Mouse (Mus musculus) cerebellum, postnatal 14 days (tissue): ENCODE results near the gene Myo1c.
A peak's percentile ranks its signal among the peaks of the same experiment; 100 is the strongest.

Experiments
- DNase-seq, 2 experiments: peaks; one replicate each; pipeline ENCODE4 v3.0.0; 2021; ENCODE audit warnings: mixed read lengths in 2 of 2

Myo1c gene

DNA sequence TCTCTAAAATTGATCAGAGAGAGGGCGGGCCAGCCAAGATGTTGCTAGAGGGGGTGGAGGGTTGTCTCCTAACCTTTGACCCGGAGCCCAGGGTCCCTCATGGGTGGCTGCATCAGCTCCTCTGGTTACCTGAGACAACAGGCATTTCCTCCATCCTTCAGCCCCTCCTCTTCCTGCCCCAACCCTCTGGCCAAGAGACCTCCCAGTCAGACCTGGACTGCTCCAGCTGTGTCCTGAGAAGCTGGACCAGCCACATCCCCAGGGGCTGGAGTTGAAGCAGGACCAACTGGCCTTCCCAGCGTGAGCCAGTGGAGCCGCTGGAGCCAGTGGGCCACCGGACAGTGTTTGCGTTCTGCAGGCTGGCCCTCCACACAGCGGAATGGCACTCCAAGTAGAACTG, at the start of gene Myo1c:
Myo1c (plus strand) TSS at position 194 of the 400 bp plus-strand sequence.
- DNase-seq = peak in 1 of 2 experiments; percentile 26

DNA sequence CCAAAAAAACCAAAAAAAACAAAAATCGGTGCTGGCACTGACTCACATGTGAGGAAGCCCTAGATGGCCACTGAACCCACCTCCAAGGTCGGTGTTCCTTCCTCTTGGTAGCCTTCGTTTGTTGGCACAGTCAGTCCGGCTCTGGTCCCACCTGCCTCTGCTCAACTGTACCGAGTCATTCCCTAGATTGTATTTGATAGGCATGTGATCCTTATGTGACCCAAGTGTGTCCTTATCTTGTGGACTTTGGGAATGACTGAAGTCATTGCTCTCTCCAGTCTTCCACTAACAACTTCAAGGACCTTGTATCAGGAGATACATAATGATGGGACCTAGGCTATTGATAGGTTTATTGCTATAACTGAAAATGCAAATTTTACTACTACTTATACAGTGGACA, 45.5 kb upstream of the Myo1c start:
- no peak for DNase-seq

DNA sequence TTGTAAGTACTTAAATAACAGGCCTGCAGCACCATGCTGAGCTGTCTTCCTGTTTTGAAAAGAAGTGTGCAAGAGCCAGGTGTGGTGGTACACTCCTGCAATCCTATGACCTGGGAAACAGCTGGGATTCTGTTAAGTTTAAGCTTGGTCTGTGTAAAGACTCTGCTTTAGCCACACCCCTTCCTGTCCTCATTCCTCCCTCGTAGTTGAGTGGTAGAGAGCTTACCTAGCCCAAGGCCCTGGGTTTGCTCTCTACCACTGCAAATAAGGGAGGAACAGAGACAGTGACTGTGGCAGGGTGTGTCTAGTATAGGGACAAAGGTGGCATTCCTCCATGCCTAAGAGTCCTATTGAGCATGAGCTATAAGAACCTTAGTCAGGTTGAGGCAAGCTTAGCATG, 45.0 kb upstream of the Myo1c start:
- no peak for DNase-seq

DNA sequence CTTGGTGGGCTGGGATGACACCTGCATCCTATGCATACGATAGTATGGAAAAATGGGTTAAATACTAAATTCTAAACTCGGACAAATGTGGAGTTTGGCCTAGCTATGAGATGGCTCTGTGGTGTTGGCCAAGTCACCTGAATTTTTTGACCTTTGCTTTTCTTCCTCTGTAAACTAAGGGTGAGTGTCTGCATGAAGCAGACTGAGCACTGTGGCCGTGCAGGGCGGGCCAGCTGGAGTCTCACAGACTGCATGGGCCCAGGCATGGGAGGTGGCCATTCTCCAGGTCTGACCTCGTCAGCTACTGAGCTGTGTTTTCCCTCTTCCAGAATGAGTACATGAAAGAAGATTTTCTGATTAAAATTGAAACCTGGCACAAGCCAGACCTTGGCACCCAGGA, 41.5 kb upstream of the Myo1c start:
- no peak for DNase-seq

DNA sequence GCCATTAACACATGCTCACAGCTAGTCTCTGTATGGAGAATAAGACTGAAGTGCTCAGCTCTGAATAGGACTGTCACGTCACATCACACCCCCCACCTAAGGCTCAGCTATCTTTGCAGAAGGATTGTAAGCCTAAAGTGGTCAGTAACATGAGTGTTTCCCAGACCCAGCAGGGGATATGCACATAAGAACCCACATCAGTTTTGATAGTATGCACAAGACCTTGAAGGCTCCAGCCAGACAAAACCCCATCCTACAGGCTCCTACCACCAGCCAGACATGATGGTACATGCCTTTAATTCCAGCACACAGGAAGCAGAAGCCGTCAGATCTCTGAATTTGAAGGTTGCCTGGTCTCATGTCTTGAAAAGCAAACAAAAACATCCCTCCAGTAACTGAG, 40.3 kb upstream of the Myo1c start:
- no peak for DNase-seq

DNA sequence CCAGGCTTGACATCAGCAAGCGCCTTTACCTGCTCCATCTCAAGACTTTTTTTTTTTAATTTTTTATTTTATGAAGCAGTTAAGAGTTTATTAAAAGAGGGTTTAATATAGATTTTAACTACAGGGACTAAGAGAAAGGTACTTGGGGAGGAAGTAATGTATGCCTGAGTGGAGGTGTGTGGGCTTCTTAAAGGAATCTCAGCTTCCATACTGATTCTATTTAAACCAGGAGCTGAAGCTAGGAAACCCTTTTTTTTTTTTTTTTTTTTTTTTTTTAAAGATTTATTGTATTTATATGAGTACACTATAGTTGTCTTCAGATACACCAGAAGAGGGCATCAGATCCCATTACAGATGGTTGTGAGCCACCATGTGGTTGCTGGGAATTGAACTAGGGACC, 35.5 kb upstream of the Myo1c start:
- DNase-seq = no peak

DNA sequence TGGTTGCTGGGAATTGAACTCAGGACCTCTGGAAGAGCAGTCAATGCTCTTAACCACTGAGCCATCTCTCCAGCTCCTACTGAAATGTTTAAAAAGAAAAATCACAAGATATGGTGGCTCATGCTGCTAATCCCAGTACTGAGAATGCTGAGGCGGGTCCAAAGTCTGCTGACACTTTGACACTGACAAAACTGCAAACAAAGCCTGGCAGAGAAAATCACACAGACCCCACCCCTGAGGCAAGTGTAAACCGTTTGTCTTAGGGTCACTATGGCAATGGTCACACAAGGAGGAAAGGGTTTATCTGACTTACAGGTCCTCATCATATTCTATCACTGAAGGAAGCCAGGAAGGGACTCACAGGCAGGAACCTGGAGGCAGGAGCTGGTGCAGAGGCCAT, 34.7 kb upstream of the Myo1c start:
- no peak for DNase-seq

DNA sequence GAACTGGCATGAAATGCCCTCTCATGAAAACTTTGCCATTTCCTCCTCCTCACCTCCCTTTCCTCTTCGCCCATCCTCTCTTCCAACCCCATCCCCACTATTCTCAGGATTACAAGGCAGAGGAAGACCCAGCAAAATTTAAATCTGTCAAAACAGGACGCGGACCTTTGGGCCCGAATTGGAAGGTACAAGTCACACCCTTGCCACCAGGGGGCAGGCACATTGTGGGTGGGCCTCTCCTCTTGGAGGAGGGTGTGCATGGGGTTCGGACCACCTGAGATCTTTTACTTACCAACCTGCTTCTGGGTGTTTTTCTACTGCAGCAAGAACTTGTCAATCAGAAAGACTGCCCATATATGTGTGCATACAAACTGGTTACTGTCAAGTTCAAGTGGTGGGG, 31.2 kb upstream of the Myo1c start:
- peak in 1 of 2 experiments; percentile 38 for DNase-seq

DNA sequence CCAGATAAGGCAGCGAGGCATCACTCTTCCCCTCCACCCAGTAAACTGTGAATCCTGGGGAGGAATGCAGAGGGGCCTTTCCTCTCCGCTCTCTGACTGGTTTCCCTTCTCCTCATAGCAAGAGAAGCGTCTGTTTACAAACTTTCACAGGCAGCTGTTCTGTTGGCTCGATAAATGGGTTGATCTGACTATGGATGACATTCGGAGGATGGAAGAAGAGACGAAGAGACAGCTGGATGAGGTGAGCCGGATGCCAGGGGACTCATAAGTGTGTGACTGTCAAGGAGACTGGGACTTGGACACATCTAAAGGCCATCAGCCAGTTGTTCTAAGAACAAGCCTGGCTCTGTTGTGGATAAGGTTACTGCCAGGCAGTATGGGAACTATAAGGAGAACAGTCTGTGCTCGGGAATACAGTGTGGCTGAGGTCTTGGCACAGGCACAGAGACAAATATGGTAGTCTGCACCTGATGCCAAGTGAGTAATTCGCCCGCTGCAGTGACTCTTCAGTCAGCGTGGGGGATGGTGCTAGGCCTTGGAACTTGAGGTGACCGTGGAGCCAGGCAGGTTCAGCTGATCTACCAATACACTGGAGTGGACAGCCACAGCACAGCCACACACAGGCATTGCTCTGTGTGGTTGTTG, 30.0 kb upstream of the Myo1c start:
- peak; percentile 63 to 71 for DNase-seq

DNA sequence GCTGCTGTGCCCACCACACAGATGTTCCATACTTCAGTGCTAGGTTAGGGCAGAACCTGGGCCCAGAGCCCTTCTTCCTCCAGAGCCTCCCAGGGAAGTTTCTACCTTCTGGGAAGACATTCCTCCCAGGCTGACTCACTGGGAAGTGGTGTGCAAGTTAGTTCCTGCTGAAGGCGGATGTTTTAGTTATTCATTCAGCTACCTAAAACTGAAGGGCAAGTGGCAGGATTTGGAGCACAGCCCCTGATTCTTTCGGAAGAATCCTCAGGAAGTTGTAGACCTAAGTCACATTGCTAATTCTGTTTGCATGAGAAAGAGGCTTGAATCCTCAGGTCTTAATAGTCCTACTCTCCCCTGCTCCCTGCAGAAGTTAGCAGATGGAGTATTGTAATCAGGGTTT, 28.9 kb upstream of the Myo1c start:
- DNase-seq = no peak

DNA sequence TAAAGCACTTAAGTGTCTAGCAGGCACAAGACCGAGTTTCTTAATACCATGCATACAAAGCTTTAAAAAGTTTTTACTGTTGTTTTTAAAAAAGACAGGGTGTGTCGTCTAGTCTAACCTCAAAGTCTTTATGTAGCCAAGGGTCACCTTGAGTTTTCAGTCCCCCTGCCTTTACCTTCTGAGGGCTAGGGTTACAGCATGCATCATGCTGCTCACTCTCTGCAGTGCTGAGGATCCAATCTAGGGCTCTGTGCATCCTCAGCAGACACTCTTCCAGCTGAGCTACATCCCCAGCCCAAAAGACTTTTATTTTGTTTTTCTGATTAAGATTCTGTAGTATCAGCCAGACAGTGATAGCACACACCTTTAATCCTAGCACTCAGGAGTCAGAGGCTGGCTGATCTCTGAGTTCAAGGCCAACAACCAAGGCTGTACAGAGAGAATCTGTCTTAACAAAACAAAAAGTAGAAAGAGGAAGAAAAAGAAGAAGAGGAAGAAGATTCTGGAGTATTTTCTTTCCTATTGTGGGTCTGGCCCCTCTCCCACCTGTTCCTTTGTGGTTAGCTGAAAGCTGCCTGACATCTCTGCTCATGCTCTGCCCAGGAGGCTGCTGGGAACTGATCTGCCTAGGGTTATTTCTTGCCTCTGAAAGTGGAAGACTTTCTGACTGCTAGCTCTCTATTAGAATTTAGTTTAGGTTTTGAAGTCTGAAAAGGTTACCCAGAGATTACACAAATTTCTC, 27.5 kb upstream of the Myo1c start:
- DNase-seq = no peak

DNA sequence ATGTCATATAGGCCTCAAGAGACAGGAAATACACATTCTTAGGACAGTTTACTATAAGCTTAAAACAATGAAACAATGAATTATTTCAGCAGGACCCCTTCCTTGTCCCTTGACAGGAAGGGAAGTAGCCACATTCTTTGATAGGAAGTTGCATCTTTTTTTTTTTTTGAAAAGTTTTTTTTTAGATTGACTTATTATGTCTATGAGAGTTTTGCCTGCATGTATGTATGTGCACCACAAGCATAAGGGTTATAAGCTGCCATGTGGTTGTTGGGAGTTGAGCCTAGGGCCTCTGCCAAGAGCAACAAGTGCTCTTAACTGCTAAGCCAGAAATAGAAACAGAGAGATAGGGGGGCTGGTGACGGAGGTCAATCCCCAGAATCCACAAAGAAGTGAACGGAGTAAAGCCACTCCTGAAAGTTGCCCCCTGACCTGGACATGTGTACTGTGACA, 26.2 kb upstream of the Myo1c start:
- no peak for DNase-seq

DNA sequence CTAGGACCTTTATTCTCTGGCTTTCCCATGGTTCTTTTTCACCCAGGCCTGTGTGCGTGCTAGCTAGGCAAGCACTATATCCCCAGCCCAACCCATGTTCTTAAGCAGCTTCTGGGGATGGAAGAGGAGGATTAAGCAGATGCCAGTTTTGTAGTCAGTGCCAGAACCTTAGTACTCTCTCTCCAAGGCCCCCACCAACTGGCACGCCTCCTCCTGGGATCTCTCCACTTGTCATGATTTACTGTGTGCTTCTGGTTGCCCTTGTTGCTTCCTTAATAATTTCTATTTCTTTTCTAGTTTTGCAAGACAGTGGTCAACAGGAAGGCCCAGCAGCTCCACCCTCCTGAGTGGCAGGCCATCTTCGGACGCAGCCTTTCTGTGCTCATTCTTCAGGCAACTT, 24.5 kb upstream of the Myo1c start:
- no peak for DNase-seq

DNA sequence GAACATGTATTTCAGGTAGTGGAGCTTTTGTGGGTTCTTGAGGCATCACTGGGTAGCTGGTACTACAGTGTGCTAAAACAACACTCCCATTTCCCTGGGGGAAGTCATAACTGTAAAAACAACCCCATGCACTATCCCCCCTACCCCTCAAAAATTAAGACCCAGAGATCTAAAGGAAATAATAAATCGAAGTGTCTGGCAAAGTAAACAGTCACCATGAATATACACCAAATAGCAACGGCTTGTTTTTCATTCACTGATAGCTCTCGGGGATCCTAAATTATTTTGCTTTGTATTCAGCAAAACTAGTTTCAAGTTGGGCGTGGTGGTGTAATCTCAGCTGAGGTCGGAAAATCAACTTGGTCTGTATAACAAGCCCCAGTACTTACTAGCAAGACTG, 20.2 kb upstream of the Myo1c start:
- no peak for DNase-seq

DNA sequence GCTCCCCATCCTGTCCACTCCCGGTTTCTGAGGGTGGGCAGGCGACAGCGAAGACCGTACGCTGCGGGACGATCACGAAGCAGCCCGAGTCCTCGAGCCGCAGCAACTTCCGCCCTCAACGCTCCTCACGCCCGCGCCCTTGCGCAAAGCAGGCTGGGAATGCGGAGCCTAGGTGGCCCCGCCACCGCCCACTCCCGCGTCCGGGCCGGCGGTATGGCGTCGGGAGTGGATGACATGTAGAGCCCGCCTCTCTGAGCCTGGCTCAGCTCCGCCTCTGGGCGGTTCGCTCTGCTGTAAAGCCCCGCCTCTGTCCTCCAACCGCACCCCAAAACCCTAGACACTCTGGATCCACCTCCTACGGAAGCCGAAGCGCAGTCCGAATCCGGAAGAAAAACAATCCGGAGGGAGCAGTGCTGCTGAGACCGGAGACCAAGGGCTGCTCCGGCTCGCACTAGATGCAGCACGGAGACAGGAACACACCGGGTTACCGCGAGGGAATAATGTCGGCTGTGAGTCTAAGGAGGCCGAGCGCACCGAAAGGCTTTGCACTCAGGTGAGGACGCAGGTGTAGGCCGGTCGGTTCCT, 19.6 kb upstream of the Myo1c start, which contains the start of gene Inpp5k:
Inpp5k (plus strand) TSS at position 344 of the 585 bp plus-strand sequence.
- peak; percentile 94 to 96 for DNase-seq

DNA sequence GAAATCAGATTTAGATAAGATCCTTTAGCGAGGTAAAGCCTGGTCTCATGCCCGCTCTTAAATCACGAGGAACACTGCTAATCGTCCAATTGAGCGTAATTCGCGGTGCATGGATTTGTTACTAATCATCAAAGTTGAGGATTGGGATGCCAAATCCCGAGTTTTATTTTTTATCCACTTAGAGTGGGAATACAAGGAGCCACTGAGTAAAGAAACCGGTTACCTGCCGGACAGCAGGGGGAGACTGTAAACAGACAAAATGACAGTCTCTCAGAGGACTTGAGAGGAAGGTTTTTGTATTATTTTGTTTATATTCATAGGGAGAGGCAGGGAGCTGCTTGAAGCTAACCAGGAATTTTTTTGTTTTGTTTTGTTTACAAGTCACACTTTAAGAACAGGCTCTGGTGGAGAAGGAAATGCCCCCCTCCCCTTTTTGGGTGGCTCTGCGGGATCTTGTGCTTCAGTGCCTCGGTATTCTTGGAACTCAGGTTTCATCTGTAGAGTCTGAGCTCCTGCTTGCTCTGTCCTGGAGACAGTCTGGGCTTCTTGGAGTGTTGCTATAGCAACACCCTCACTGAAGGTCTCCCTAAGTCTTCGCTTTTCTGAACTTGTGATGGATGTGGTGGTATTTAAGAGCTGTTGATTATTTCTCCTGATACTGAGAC, 18.6 kb upstream of the Myo1c start:
- peak; percentile 46 to 57 for DNase-seq

DNA sequence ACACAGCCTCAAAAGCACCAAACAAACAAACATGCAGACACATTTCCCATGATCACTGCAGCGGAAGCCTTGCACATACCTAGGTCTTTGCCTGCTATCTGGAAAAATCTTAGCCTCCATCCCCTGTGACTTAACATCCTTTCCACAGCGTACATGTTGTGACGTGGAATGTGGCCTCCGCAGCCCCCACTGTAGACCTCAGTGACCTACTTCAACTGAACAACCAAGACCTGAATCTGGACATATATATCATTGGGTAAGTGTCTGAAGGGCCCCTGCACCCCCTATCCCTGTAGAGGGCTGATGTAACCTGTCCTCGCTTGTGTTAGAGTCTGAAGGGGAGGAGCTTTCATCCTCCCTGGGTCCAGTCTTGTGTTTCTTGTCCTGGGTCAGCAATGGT, 17.4 kb upstream of the Myo1c start:
- no peak for DNase-seq

DNA sequence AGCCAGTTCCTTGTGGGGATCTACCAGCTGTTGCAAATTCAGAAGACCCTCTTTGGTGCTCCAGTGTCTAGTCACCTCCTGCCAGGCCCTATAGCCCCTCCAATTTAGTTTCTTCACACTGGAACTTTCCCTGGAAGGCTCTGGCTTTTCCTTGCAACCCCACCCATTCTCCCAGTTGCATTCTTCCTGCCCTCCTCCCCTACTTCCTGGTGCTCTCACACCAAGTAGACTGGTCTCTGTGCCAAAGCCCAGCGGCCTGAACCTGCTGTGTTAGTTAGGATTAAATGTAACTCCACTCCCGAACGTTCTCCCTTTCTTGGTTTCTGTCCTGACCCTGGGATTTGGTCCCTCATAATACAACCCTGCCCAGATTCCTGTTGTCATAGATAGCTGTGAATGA, 15.5 kb upstream of the Myo1c start:
- DNase-seq = no peak

DNA sequence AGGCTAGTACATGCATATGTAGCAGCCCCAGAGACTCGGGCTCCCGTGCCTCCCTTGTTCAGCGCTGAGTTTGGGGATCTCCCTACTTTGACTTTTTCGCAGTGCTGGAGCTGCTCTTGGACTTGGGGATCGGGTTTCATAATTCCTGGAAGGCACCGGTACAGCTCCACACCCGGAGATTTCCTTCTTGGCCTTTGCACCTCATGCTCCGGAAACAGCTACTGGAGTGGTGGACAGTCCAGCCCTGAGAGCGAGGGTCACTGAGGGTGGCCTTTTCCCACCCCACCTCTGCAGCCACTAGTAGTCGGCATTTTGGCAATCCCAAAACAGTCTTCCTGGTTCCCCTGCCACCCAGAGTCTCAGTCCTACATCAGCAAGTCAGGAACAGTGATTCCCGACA, 15.0 kb upstream of the Myo1c start:
- no peak for DNase-seq

DNA sequence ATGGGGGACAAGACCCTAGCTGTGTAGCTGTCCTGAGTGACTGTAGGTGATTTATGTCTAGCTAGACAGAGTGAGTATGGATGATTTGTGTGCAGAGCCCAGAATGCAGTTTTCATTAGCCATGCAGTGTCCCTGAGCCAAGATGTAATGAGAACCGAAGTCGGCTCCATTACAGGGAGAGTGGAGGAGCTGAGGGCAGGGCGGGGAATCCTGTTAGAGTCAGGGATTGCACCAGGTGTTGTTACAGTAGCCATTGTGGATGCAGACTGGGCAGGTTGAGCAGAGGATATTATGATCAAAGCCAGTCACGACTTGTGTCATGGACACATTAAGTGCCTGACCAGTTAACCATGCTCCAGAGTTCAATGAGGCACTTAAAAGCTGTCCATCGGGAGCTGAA, 7.0 kb upstream of the Myo1c start:
- no peak for DNase-seq

DNA sequence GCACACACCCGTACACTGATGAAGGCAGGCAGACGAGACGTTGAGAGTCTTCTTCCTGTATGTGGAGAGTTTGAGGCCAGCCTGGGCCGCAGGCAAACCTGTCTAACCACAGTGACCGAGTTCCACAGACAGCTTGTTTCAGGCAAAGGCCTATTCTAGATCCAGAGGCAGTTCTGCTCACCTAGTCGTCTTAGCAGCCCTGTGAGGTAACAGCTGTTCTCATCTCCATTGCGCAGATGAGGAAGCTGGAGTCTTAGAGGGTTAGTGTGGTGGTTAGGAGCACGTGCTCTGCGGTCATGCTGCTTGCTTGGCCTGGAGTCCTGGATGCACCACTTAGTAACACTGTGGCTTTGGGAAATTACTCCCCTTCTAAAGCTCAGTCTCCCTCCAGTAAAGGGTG, 5.6 kb upstream of the Myo1c start:
- DNase-seq = no peak

DNA sequence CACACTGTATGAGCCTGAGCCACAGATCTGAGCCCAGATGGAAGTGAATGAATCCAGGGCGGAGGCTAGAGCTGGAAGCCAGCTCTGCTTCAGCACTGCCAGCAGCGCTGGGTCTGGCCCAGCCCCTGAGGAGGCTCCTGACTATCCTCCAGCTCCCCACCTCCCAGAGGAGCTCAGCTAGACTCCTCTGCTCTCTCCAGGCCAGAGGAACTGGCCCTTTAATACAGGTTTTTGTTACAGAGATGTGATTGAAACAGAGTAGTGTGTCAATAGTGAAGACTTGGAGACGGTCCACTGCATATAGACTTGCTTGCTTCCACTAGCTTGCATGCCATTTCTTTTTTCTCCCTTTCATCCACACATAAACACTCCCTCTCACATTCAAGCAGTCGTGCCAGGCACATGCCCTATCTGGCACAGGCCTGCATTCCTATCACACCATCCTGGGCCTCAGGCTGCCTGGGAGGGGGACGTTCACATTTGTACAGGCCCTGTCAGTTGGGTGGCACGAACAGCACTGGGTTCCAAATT, 2.6 kb upstream of the Myo1c start:
- peak; percentile 61 to 70 for DNase-seq

DNA sequence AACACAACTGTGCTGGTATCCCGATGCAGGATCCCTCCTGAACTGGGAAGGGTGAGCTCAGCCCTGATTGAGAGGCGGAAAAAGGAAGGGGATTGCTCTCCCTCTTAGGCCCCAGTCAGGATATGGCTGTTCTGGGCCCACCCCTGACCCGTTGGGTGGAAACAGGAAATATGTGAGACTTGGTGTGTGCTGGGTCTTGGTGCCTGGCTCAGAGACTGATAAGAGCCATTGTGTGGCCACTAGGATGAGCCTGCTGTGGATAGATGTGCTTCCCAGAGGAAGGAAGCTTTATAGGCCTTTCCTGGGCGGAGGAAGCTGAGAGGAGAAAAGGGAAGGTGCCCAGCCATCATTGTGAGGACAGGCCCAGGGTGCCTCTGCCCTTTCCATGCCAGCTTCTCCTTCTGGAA, 1.1 kb upstream of the Myo1c start:
- DNase-seq = no peak
